ENCODE assay signal across 11 mouse cellular contexts in the genomic region with DNA sequence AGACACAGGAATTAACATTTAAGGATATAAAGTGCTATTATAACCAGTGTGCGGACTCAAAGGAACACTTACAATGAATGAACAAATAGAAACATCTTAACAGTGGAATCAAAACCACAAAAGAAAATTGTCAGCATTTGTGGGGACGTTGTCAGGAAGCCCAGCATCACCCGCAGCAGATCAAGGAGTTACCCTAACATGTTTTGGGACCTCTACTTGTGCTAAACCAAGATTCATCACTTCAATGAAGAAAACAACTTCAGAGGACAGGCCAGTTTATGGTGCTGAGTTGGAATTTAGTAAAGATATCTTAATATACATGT.
"Had no signal": no experiment of that assay in that cellular context is flagged by ENCODE, and none has a peak within 500 bp of the region (broad histone marks: within the 10 kb centered on the region; RNA-seq: fewer than 3 reads in every experiment).

No protein-coding gene starts in this region.

- ATAC-seq: liver, postnatal 0 days; lung, postnatal 0 days had no signal

- DNase-seq: kidney, adult 2 months; kidney, postnatal 25 days; left cerebral cortex, postnatal 4 days; liver, postnatal 0 days; lung, embryonic 14.5 days; lung, postnatal 4 days; midbrain, embryonic 14.5 days; right cerebral cortex, adult 18-20 months; right cerebral cortex, postnatal 14 days; right cerebral cortex, postnatal 4 days had no signal
